Mouse (Mus musculus): ENCODE data around the gene Svop.

DNA sequence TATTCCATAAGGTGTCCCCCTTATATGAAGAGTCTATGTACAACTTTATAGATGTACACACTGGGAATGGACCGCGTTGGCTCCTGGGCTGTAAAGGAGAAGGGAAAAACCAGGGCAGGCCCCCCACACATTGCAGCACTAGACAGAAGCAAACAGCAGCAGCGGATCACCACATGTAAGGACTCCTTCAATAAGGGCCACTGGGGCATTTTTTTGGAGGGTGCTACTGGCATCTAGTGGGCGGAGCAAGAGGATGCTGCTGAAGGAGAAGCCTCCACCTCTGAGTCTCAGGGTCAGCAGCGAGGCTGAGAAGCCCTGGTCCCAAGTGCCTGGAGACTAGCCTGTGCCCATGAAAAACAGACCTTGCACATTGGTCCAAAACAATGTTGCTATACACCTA is 100.8 kb downstream of the Svop start:
- TF ChIP-seq GATA1 (IDR thresholded peaks at IDR 0.05; ENCODE audit: low read length) = no peak
- TF ChIP-seq TAL1 (IDR thresholded peaks at IDR 0.05; ENCODE audit: low read length) = no peak

Data from erythroblast, embryonic 14.5 days (primary cell).